Mouse (Mus musculus): ENCODE measurements around the gene Celsr3. TPM values are rescaled to one million over a fixed set of nuclear protein-coding genes. Genes with fewer than 3 reads are reported as not detected.

Celsr3 gene
- polyA plus RNA-seq, 1 experiment = 14.9 TPM

DNA sequence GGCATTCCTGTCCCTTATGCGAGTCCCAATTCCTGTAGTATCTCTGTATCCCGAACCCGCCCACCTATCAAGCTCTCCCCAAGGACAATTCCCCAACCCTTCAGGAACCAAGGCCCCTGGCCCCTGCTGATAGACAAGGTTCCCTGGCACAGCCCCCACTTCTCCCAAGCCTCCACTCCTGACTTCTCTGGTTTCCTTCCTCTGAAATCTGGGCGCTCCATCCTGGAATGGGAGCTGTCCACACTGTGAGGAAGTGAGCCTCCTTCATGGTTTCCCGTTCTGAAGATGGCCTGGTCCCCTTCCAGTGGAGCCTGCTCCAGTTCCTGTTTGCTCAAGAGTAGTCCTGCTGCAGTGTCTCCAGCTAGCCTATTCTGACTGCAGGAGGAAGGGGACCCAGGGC, 16.9 kb upstream of the Celsr3 start:
- no peak for TF ChIP-seq POLR2A (IDR thresholded peaks at IDR 0.05; ENCODE audit: borderline replicate concordance, control insufficient read depth, low read depth, low read length)
- TF ChIP-seq CTCF (IDR thresholded peaks at IDR 0.05; ENCODE audit: control insufficient read depth, insufficient read depth, low read length) = no peak
- H3K27ac ChIP-seq (ENCODE audit: control insufficient read depth, insufficient read depth, low read depth, low read length, poor library complexity) = no peak overlapping the region
- peak overlapping the region; percentile 9 for H3K4me3 ChIP-seq (replicated peaks; ENCODE audit: control insufficient read depth, low read depth, low read length)
- 49% methylated on average over 5 of the region's 5 CpGs for WGBS
- peaks cover 1% of the 10 kb centered on the region; the same call in 1 of the 2 replicates for H3K4me1 ChIP-seq (ENCODE audit: control insufficient read depth, insufficient read depth, low read length)

- TF ChIP-seq POLR2A (IDR thresholded peaks at IDR 0.05; ENCODE audit: borderline replicate concordance, control insufficient read depth, low read depth, low read length) (no peak), CTCF (IDR thresholded peaks at IDR 0.05; ENCODE audit: control insufficient read depth, insufficient read depth, low read length) (no peak)
- Histone ChIP-seq H3K4me1 (ENCODE audit: control insufficient read depth, insufficient read depth, low read length) (peaks cover 1% of the 10 kb centered on the region; the same call in 1 of the 2 replicates), H3K27ac (ENCODE audit: control insufficient read depth, insufficient read depth, low read depth, low read length, poor library complexity) (no peak overlapping the region), H3K4me3 (replicated peaks; ENCODE audit: control insufficient read depth, low read depth, low read length) (no peak overlapping the region)
- 23% methylated on average over 6 of the region's 6 CpGs for WGBS
Measured at GRCm38 (mm10) chr9:108809723-108810122, 16.4 kb upstream of the Celsr3 start.

- 88% methylated on average over 5 of the region's 5 CpGs for WGBS
- no peak overlapping the region for H3K4me3 ChIP-seq (replicated peaks; ENCODE audit: control insufficient read depth, low read depth, low read length)
- TF ChIP-seq CTCF (IDR thresholded peaks at IDR 0.05; ENCODE audit: control insufficient read depth, insufficient read depth, low read length) (no peak), POLR2A (IDR thresholded peaks at IDR 0.05; ENCODE audit: borderline replicate concordance, control insufficient read depth, low read depth, low read length) (no peak)
- H3K27ac ChIP-seq (ENCODE audit: control insufficient read depth, insufficient read depth, low read depth, low read length, poor library complexity) = no peak overlapping the region; the same call in 1 of the 2 replicates
- peaks cover 1% of the 10 kb centered on the region; the same call in 1 of the 2 replicates for H3K4me1 ChIP-seq (ENCODE audit: control insufficient read depth, insufficient read depth, low read length)
Measured at GRCm38 (mm10) chr9:108810516-108810915, 15.6 kb upstream of the Celsr3 start.

DNA sequence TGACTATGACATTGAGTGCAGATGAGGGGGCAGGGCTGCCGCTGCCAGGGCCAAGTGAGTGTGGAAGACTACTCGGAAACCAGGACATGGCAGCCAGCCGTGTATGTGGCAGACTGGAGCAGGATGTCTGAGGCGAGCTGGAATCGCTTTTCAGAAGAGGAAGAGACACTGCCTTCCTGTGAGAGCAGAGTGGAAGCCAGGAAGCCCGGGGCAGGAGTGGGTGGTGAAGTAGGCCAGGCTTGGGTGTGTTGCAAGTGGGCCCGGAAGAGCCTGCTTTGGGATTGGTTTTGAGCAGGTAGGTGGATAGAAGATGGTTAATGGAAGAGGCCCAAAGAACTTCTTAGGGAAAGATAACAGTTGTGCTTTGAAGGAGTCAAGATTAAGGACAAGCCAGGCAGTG, 10.6 kb upstream of the Celsr3 start:
- Histone ChIP-seq H3K4me1 (ENCODE audit: control insufficient read depth, insufficient read depth, low read length) (no peaks in the 10 kb centered on the region), H3K4me3 (replicated peaks; ENCODE audit: control insufficient read depth, low read depth, low read length) (no peak overlapping the region), H3K27ac (ENCODE audit: control insufficient read depth, insufficient read depth, low read depth, low read length, poor library complexity) (no peak overlapping the region)
- TF ChIP-seq CTCF (IDR thresholded peaks at IDR 0.05; ENCODE audit: control insufficient read depth, insufficient read depth, low read length) = no peak
- no peak for TF ChIP-seq POLR2A (IDR thresholded peaks at IDR 0.05; ENCODE audit: borderline replicate concordance, control insufficient read depth, low read depth, low read length)
- 68% methylated on average over 7 of the region's 7 CpGs for WGBS

DNA sequence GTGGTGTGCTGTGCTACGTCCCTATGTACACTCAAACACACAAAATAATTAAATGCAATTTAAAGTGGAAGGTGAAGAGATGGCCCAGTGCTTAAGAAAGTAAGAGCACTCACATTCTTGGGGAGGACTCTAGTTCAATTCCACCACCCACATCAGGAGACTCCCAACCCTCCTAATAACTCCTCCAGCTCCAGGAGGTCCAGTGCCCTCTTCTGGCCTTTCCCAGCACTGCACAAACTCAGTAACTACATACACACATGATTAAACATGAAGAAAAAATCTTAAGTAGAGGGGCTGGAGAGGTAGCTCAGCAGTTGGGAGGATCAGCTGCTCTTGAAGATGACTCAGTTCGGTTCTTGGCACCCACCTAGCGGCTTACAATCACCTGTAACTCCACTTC, 6.6 kb upstream of the Celsr3 start:
- 55% methylated on average over 3 of the region's 3 CpGs for WGBS
- no peak overlapping the region for H3K4me3 ChIP-seq (replicated peaks; ENCODE audit: control insufficient read depth, low read depth, low read length)
- TF ChIP-seq POLR2A (IDR thresholded peaks at IDR 0.05; ENCODE audit: borderline replicate concordance, control insufficient read depth, low read depth, low read length) (no peak), CTCF (IDR thresholded peaks at IDR 0.05; ENCODE audit: control insufficient read depth, insufficient read depth, low read length) (peak; percentile 78)
- no peaks in the 10 kb centered on the region for H3K4me1 ChIP-seq (ENCODE audit: control insufficient read depth, insufficient read depth, low read length)
- no peak overlapping the region for H3K27ac ChIP-seq (ENCODE audit: control insufficient read depth, insufficient read depth, low read depth, low read length, poor library complexity)

GRCm38 (mm10) chr9:108820077-108820476, 6.0 kb upstream of the Celsr3 start:
- WGBS = 57% methylated on average over 5 of the region's 5 CpGs

DNA sequence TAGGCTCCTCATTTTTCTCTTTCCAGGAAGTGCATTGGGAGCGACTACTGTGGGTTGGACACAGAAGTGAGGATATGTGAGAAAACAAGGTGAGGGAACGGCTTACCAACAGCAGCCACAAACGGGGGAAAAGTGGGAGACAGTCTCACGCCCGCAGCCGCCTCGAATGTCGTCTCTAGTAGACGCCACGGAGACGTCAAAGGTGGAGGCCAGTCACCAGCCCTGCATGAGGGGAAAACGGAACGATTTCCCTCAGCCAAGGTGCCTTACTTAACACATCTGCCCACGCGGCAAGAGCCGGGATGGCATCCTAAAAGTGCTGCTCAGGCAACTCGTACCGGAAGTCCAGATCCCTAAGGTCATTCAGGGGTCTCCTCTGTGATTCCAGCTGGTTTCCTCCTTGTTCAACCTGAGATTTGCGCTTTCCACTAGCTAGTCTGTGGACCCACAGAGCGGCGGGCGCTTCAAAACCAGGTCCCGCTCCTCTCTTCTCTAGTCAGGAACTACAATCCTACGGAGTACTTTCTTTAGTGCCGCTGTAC, 1.9 kb upstream of the Celsr3 start:
- WGBS = 10% methylated on average over 25 of the region's 25 CpGs
- H3K4me3 ChIP-seq (replicated peaks; ENCODE audit: control insufficient read depth, low read depth, low read length) = no peak overlapping the region
- no peak overlapping the region for H3K27ac ChIP-seq (ENCODE audit: control insufficient read depth, insufficient read depth, low read depth, low read length, poor library complexity)
- no peak for TF ChIP-seq CTCF (IDR thresholded peaks at IDR 0.05; ENCODE audit: control insufficient read depth, insufficient read depth, low read length)
- TF ChIP-seq POLR2A (IDR thresholded peaks at IDR 0.05; ENCODE audit: borderline replicate concordance, control insufficient read depth, low read depth, low read length) = no peak
- H3K4me1 ChIP-seq (ENCODE audit: control insufficient read depth, insufficient read depth, low read length) = peaks cover 6% of the 10 kb centered on the region; the same call in 1 of the 2 replicates

More at GRCm38 (mm10) chr9:108820077-108820476, 6.0 kb upstream of the Celsr3 start:
- H3K4me1 ChIP-seq (ENCODE audit: control insufficient read depth, insufficient read depth, low read length) = no peaks in the 10 kb centered on the region
- H3K27ac ChIP-seq (ENCODE audit: control insufficient read depth, insufficient read depth, low read depth, low read length, poor library complexity) = no peak overlapping the region
- TF ChIP-seq CTCF (IDR thresholded peaks at IDR 0.05; ENCODE audit: control insufficient read depth, insufficient read depth, low read length) = no peak
- TF ChIP-seq POLR2A (IDR thresholded peaks at IDR 0.05; ENCODE audit: borderline replicate concordance, control insufficient read depth, low read depth, low read length) = no peak
- no peak overlapping the region for H3K4me3 ChIP-seq (replicated peaks; ENCODE audit: control insufficient read depth, low read depth, low read length)

DNA sequence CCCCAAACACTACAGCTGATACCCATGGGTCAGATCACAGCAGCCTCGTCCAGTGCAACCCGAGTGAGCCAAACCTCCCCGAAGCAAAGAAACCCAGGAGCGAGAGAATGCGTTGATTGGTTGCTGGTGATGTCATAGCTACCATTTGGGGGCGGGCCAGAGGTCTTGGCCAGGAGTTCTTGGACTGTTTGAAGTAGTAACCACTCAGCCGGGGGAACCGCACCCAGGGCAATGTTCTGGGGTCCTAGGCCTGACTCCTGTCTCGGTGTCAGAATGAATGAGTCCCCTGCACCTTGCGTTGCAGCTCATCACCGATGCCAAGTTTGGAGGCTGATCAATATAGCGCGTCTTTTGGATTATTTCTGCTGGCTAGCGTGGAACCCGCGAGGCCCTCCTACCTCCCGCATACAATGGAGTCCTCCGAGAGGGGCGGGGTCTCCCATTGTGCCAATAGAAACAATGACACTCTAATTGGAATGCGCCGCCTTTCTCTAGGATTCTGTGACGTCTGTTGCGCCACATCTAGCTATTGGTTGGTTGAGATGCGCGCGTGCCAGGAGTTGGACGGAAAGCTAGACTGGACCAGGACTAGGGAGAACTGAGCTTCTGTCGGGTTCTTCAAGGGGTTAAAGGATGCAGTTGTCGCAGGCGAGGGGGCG, 1.2 kb upstream of the Celsr3 start:
- Histone ChIP-seq H3K4me1 (ENCODE audit: control insufficient read depth, insufficient read depth, low read length) (peaks cover 6% of the 10 kb centered on the region; the same call in 1 of the 2 replicates), H3K27ac (ENCODE audit: control insufficient read depth, insufficient read depth, low read depth, low read length, poor library complexity) (no peak overlapping the region), H3K4me3 (replicated peaks; ENCODE audit: control insufficient read depth, low read depth, low read length) (no peak overlapping the region)
- WGBS = 12% methylated on average over 31 of the region's 31 CpGs
- TF ChIP-seq CTCF (IDR thresholded peaks at IDR 0.05; ENCODE audit: control insufficient read depth, insufficient read depth, low read length) = no peak
- TF ChIP-seq POLR2A (IDR thresholded peaks at IDR 0.05; ENCODE audit: borderline replicate concordance, control insufficient read depth, low read depth, low read length) = no peak

Data from bone marrow, adult 2 months (tissue).